Mouse (Mus musculus): ENCODE results near the gene Dcx. TPM values are rescaled to one million over a fixed set of nuclear protein-coding genes. Genes with fewer than 3 reads are reported as not detected.

Gene Dcx
- total and polyA plus RNA-seq, 3 experiments = not detected

- H3K4me1 ChIP-seq (ENCODE audit: control insufficient read depth in 1 of 2, insufficient read depth in 2 of 2, low read length in 2 of 2) = no peaks in the 10 kb centered on the region
- no peak overlapping the region for H3K9ac ChIP-seq (ENCODE audit: control insufficient read depth, low read depth, low read length, poor library complexity, severe bottlenecking)
- no peaks in the 10 kb centered on the region for H3K27me3 ChIP-seq (ENCODE audit: control insufficient read depth in 1 of 2, insufficient read depth in 2 of 2, low read length in 2 of 2)
- H3K9me3 ChIP-seq (replicated peaks; ENCODE audit: insufficient read depth, low read length) = no peaks in the 10 kb centered on the region
- no peak for TF ChIP-seq MEF2A (IDR thresholded peaks at IDR 0.05; ENCODE audit: extremely low read depth, insufficient replicate concordance, low read depth, low read length, poor library complexity, severe bottlenecking)
- no peak for TF ChIP-seq BHLHE40 (IDR thresholded peaks at IDR 0.05; ENCODE audit: borderline replicate concordance, low read depth, low read length)
- no peak for TF ChIP-seq ZMIZ1 (IDR thresholded peaks at IDR 0.05; ENCODE audit: low read depth, low read length)
- no peak for TF ChIP-seq POLR2AphosphoS5 (IDR thresholded peaks at IDR 0.05; ENCODE audit: borderline replicate concordance, low read depth, low read length)
- no peak for TF ChIP-seq MYB (IDR thresholded peaks at IDR 0.05; ENCODE audit: low read depth, low read length)
- TF ChIP-seq EP300 (IDR thresholded peaks at IDR 0.05; ENCODE audit: low read depth in 1 of 2, low read length in 2 of 2) = no peak
- no peak for TF ChIP-seq GATA1 (IDR thresholded peaks at IDR 0.05; ENCODE audit: low read depth, low read length)
- no peak for TF ChIP-seq TCF12 (IDR thresholded peaks at IDR 0.05; ENCODE audit: low read depth, low read length)
- TF ChIP-seq POLR2AphosphoS2 (IDR thresholded peaks at IDR 0.05; ENCODE audit: low read length) = no peak
- no peak for TF ChIP-seq CTCF (IDR thresholded peaks at IDR 0.05 in 2 of 3, conservative IDR thresholded peaks at IDR 0.05 in 1 of 3; ENCODE audit: control insufficient read depth in 1 of 3, insufficient read depth in 1 of 3, low read depth in 2 of 3, low read length in 3 of 3, poor library complexity in 1 of 3, severe bottlenecking in 1 of 3)
- TF ChIP-seq RCOR1 (IDR thresholded peaks at IDR 0.05; ENCODE audit: low read depth, low read length) = no peak
- TF ChIP-seq CHD2 (IDR thresholded peaks at IDR 0.05; ENCODE audit: low read length) = no peak
- TF ChIP-seq ETS1 (IDR thresholded peaks at IDR 0.05; ENCODE audit: low read depth, low read length) = no peak
- no peak for TF ChIP-seq POLR2A (IDR thresholded peaks at IDR 0.05; ENCODE audit: control insufficient read depth in 1 of 2, insufficient read depth in 1 of 2, low read depth in 1 of 2, low read length in 2 of 2, poor library complexity in 1 of 2)
- no peak for TF ChIP-seq GABPA (IDR thresholded peaks at IDR 0.05; ENCODE audit: low read depth, low read length)
- TF ChIP-seq KAT2A (conservative IDR thresholded peaks at IDR 0.05; ENCODE audit: low read depth, low read length) = no peak
- TF ChIP-seq ZC3H11A (IDR thresholded peaks at IDR 0.05; ENCODE audit: low read depth, low read length) = no peak
- no peak overlapping the region for H3K4me3 ChIP-seq (ENCODE audit: control insufficient read depth in 1 of 2, insufficient read depth in 1 of 2, low read depth in 2 of 2, low read length in 2 of 2)
- no peak overlapping the region for H3K27ac ChIP-seq (ENCODE audit: control insufficient read depth, low read depth, low read length)
- no peak for DNase-seq (ENCODE audit: low read depth, low spot score)
- no peaks in the 10 kb centered on the region for H3K36me3 ChIP-seq (ENCODE audit: control insufficient read depth in 1 of 2, insufficient read depth in 2 of 2, low read length in 2 of 2)
- H3K79me2 ChIP-seq (ENCODE audit: control insufficient read depth, insufficient read depth, low read length, poor library complexity) = no peaks in the 10 kb centered on the region
Observed at GRCm38 (mm10) chrX:143897363-143898285, 35.5 kb downstream of the Dcx start.

- Histone ChIP-seq H3K4me3 (ENCODE audit: control insufficient read depth in 1 of 2, insufficient read depth in 1 of 2, low read depth in 2 of 2, low read length in 2 of 2) (no peak overlapping the region), H3K36me3 (ENCODE audit: control insufficient read depth in 1 of 2, insufficient read depth in 2 of 2, low read length in 2 of 2) (no peaks in the 10 kb centered on the region), H3K9ac (ENCODE audit: control insufficient read depth, low read depth, low read length, poor library complexity, severe bottlenecking) (no peak overlapping the region), H3K27me3 (ENCODE audit: control insufficient read depth in 1 of 2, insufficient read depth in 2 of 2, low read length in 2 of 2) (no peaks in the 10 kb centered on the region), H3K9me3 (replicated peaks; ENCODE audit: insufficient read depth, low read length) (no peaks in the 10 kb centered on the region), H3K4me1 (ENCODE audit: control insufficient read depth in 1 of 2, insufficient read depth in 2 of 2, low read length in 2 of 2) (no peaks in the 10 kb centered on the region), H3K27ac (ENCODE audit: control insufficient read depth, low read depth, low read length) (no peak overlapping the region), H3K79me2 (ENCODE audit: control insufficient read depth, insufficient read depth, low read length, poor library complexity) (no peaks in the 10 kb centered on the region)
- TF ChIP-seq TAL1 (IDR thresholded peaks at IDR 0.05; ENCODE audit: low read length) = no peak
- no peak for TF ChIP-seq RAD21 (IDR thresholded peaks at IDR 0.05; ENCODE audit: low read depth, low read length)
- TF ChIP-seq GATA1 (IDR thresholded peaks at IDR 0.05; ENCODE audit: low read depth, low read length) = no peak
- no peak for TF ChIP-seq TBP (IDR thresholded peaks at IDR 0.05; ENCODE audit: low read depth, low read length)
- TF ChIP-seq E2F4 (IDR thresholded peaks at IDR 0.05; ENCODE audit: borderline replicate concordance, low read depth, low read length) = no peak
- TF ChIP-seq ELF1 (IDR thresholded peaks at IDR 0.05; ENCODE audit: low read depth, low read length) = no peak
- TF ChIP-seq ZC3H11A (IDR thresholded peaks at IDR 0.05; ENCODE audit: low read depth, low read length) = no peak
- no peak for TF ChIP-seq POLR2A (IDR thresholded peaks at IDR 0.05; ENCODE audit: control insufficient read depth in 1 of 2, insufficient read depth in 1 of 2, low read depth in 1 of 2, low read length in 2 of 2, poor library complexity in 1 of 2)
- TF ChIP-seq BHLHE40 (IDR thresholded peaks at IDR 0.05; ENCODE audit: borderline replicate concordance, low read depth, low read length) = no peak
- TF ChIP-seq UBTF (IDR thresholded peaks at IDR 0.05; ENCODE audit: borderline replicate concordance, insufficient read depth, low read depth, low read length) = no peak
- no peak for TF ChIP-seq JUND (IDR thresholded peaks at IDR 0.05; ENCODE audit: low read depth, low read length)
- DNase-seq (ENCODE audit: low read depth, low spot score) = no peak
Observed at GRCm38 (mm10) chrX:143896936-143897335, 36.2 kb downstream of the Dcx start.
